Mouse (Mus musculus): ENCODE results near the gene Ndufb3. TPM values are rescaled to one million over a fixed set of nuclear protein-coding genes. Genes with fewer than 3 reads are reported as not detected.
"Not testable (repeated sequence)": the region's sequence is repeated elsewhere in the genome, so short reads cannot be mapped to it uniquely, and the experiment has no call there.

Gene Ndufb3
- polyA plus RNA-seq (2014; fragmentation: Nextera tagmentation; extraction: Ambion mirVana), result 174 and 250 TPM in 2 replicates

GRCm38 (mm10) chr1:58586171-58586997 lies at the start of gene Ndufb3, which contains the start of gene Fam126b:
Ndufb3 (plus strand) TSS chr1:58586384.
Fam126b (minus strand) TSS chr1:58586323.
- Histone ChIP-seq H3K27ac (ENCODE audit: low read depth, low read length) (peak within 1 kb of the TSS; percentile 53; the same call in 1 of the 2 replicates), H3K4me2 (replicated peaks; ENCODE audit: low read depth, low read length) (peak within 1 kb of the TSS; percentile 85), H3K9me3 (ENCODE audit: control insufficient read depth, low read length) (no peaks in the 10 kb centered on the region), H3K4me1 (ENCODE audit: control insufficient read depth, insufficient read depth, low read length) (peaks cover 6% of the 10 kb centered on the region; the same call in 1 of the 2 replicates), H3K4me3 (ENCODE audit: low read length) (peak within 1 kb of the TSS; percentile 86), H3K27me3 (ENCODE audit: control insufficient read depth, insufficient read depth, low read length) (no peaks in the 10 kb centered on the region), H3K36me3 (ENCODE audit: control insufficient read depth, insufficient read depth, low read length) (peaks cover 6% of the 10 kb centered on the region; the same call in 1 of the 2 replicates), H3K9ac (ENCODE audit: low read depth, low read length) (peak within 1 kb of the TSS; percentile 89)
- WGBS, result under 1% methylated on average over 40 of the region's 41 CpGs
- peak; percentile 98 for ATAC-seq (ENCODE audit: low FRiP score, low TSS enrichment)

DNA sequence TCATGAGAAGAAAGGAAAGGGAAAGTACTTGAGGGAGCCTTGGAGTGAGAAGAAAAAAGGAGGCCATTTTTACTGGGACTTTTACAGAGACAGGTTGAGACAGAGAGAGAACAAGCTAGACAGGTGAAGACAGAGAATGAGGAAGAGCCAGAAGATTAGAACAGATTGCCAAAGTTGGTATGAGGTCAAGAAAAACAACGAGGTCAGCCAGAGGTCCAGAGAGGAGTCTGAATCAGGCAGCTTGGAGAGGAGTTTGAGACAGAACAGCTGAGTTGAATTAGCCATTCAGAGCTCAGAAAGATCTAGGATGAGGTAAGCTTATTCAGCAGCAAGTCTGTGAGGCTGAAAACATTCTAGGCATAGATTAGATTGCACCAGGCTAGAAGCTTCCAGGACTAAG lies 44.8 kb upstream of the Ndufb3 start:
- 84% methylated on average over 1 of the region's 1 CpGs for WGBS
- no peak overlapping the region for H3K27ac ChIP-seq (ENCODE audit: low read depth, low read length)
- no peak overlapping the region for H3K4me2 ChIP-seq (replicated peaks; ENCODE audit: low read depth, low read length)
- ATAC-seq (ENCODE audit: low FRiP score, low TSS enrichment), result no peak
- H3K27me3 ChIP-seq (ENCODE audit: control insufficient read depth, insufficient read depth, low read length), result no peaks in the 10 kb centered on the region
- H3K4me3 ChIP-seq (ENCODE audit: low read length), result no peak overlapping the region
- H3K9ac ChIP-seq (ENCODE audit: low read depth, low read length), result no peak overlapping the region
- H3K9me3 ChIP-seq (ENCODE audit: control insufficient read depth, low read length), result no peaks in the 10 kb centered on the region
- peaks cover 44% of the 10 kb centered on the region for H3K36me3 ChIP-seq (ENCODE audit: control insufficient read depth, insufficient read depth, low read length)
- no peaks in the 10 kb centered on the region for H3K4me1 ChIP-seq (ENCODE audit: control insufficient read depth, insufficient read depth, low read length)

DNA sequence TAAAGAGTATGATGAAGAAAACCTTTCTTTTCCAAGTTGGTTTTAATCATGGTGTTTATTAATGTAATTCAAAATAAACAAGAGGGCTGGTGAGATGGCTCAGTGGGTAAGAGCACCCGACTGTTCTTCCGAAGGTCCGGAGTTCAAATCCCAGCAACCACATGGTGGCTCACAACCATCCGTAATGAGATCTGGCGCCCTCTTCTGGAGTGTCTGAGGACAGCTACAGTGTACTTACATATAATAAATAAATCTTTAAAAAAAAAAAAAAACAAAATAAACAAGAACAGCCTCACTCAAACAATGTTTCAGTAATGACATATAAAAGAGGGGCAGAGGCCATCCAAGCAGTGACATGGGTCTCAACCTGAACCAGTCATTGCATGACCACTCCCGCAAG lies 25.8 kb upstream of the Ndufb3 start:
- H3K4me2 ChIP-seq (replicated peaks; ENCODE audit: low read depth, low read length); H3K4me1 ChIP-seq (ENCODE audit: control insufficient read depth, insufficient read depth, low read length); ATAC-seq (ENCODE audit: low FRiP score, low TSS enrichment); H3K4me3 ChIP-seq (ENCODE audit: low read length); H3K9me3 ChIP-seq (ENCODE audit: control insufficient read depth, low read length); H3K27ac ChIP-seq (ENCODE audit: low read depth, low read length); H3K27me3 ChIP-seq (ENCODE audit: control insufficient read depth, insufficient read depth, low read length); H3K36me3 ChIP-seq (ENCODE audit: control insufficient read depth, insufficient read depth, low read length); H3K9ac ChIP-seq (ENCODE audit: low read depth, low read length): not testable (repeated sequence)
- WGBS, result 97% methylated on average over 6 of the region's 6 CpGs

GRCm38 (mm10) chr1:58562455-58562854 lies 23.7 kb upstream of the Ndufb3 start:
- no peak overlapping the region for H3K27ac ChIP-seq (ENCODE audit: low read depth, low read length)
- no peak overlapping the region for H3K9ac ChIP-seq (ENCODE audit: low read depth, low read length)
- H3K9me3 ChIP-seq (ENCODE audit: control insufficient read depth, low read length), result no peaks in the 10 kb centered on the region
- H3K27me3 ChIP-seq (ENCODE audit: control insufficient read depth, insufficient read depth, low read length), result no peaks in the 10 kb centered on the region
- ATAC-seq (ENCODE audit: low FRiP score, low TSS enrichment), result no peak
- 91% methylated on average over 1 of the region's 1 CpGs for WGBS
- H3K4me2 ChIP-seq (replicated peaks; ENCODE audit: low read depth, low read length), result no peak overlapping the region
- no peak overlapping the region for H3K4me3 ChIP-seq (ENCODE audit: low read length)
- H3K4me1 ChIP-seq (ENCODE audit: control insufficient read depth, insufficient read depth, low read length), result no peaks in the 10 kb centered on the region
- H3K36me3 ChIP-seq (ENCODE audit: control insufficient read depth, insufficient read depth, low read length), result peaks cover 2% of the 10 kb centered on the region; the same call in 1 of the 2 replicates

DNA sequence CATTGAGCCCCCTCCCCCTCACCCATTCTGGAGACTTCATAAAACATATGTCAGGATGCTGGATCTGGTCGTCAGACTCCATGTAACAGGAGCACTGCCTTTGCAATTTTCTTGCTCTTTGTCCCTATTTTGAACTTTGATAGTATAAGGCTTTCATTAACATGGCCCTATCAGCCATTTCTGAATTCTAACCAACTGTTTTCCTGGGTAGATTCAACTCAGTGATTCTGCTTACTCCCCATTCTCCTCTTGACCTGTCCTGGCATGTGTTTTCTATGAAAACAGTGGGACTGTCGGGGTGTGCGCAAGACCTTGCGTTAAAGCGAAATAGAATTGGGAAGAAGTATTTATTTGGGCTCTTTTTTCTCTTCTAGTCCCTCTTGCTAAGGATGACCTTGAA lies 21.2 kb upstream of the Ndufb3 start:
- no peak overlapping the region for H3K4me2 ChIP-seq (replicated peaks; ENCODE audit: low read depth, low read length)
- no peaks in the 10 kb centered on the region for H3K27me3 ChIP-seq (ENCODE audit: control insufficient read depth, insufficient read depth, low read length)
- H3K9me3 ChIP-seq (ENCODE audit: control insufficient read depth, low read length), result no peaks in the 10 kb centered on the region
- H3K4me1 ChIP-seq (ENCODE audit: control insufficient read depth, insufficient read depth, low read length), result no peaks in the 10 kb centered on the region
- H3K9ac ChIP-seq (ENCODE audit: low read depth, low read length), result no peak overlapping the region
- no peak for ATAC-seq (ENCODE audit: low FRiP score, low TSS enrichment)
- 44% methylated on average over 5 of the region's 5 CpGs for WGBS
- no peak overlapping the region for H3K27ac ChIP-seq (ENCODE audit: low read depth, low read length)
- 0 out of 2 replicates have a peak, but pooled peaks cover 2% of the 10 kb centered on the region for H3K36me3 ChIP-seq (ENCODE audit: control insufficient read depth, insufficient read depth, low read length)
- no peak overlapping the region for H3K4me3 ChIP-seq (ENCODE audit: low read length)

- no peaks in the 10 kb centered on the region for H3K9me3 ChIP-seq (ENCODE audit: control insufficient read depth, low read length)
- H3K9ac ChIP-seq (ENCODE audit: low read depth, low read length), result no peak overlapping the region
- no peak overlapping the region for H3K4me2 ChIP-seq (replicated peaks; ENCODE audit: low read depth, low read length)
- ATAC-seq (ENCODE audit: low FRiP score, low TSS enrichment), result no peak
- no peaks in the 10 kb centered on the region for H3K27me3 ChIP-seq (ENCODE audit: control insufficient read depth, insufficient read depth, low read length)
- no peaks in the 10 kb centered on the region for H3K36me3 ChIP-seq (ENCODE audit: control insufficient read depth, insufficient read depth, low read length)
- no peaks in the 10 kb centered on the region for H3K4me1 ChIP-seq (ENCODE audit: control insufficient read depth, insufficient read depth, low read length)
- H3K27ac ChIP-seq (ENCODE audit: low read depth, low read length), result no peak overlapping the region
- H3K4me3 ChIP-seq (ENCODE audit: low read length), result no peak overlapping the region
Measured at GRCm38 (mm10) chr1:58566621-58567020, 19.6 kb upstream of the Ndufb3 start.

DNA sequence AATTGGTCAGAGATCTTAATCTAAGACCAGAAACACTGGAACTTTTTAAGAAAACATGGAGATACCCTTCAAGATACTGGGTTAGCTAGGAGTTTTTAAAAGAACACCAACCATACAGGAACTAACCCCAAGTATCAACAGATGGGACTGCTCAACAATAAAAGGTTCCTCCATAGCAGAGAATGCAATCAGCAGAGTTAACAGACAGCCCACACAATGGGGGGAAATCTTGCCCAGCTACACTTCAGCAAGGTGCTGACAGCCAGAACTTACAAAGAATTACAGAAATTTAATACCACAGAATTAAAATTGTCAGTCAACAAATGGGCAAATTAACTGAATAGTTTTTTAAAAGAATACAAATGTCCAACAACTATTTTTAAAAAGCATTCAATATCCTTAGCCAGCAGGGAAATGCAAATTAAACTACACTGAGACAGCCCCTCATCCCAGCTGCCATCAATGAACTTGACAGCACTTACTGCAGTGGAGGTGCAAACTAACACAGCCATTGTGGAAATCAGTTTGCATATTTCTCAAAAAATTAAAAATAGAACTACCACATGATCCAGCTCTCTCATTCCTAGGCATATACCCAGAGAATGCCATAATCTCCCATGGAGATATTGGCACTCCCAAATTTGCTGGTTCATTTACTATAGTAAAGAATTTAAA lies 17.6 kb upstream of the Ndufb3 start:
- no peak for ATAC-seq (ENCODE audit: low FRiP score, low TSS enrichment)
- H3K27ac ChIP-seq (ENCODE audit: low read depth, low read length), result no peak overlapping the region
- H3K4me3 ChIP-seq (ENCODE audit: low read length), result no peak overlapping the region
- H3K4me2 ChIP-seq (replicated peaks; ENCODE audit: low read depth, low read length), result no peak overlapping the region
- no peak overlapping the region for H3K9ac ChIP-seq (ENCODE audit: low read depth, low read length)
- no peaks in the 10 kb centered on the region for H3K27me3 ChIP-seq (ENCODE audit: control insufficient read depth, insufficient read depth, low read length)
- H3K36me3 ChIP-seq (ENCODE audit: control insufficient read depth, insufficient read depth, low read length), result no peaks in the 10 kb centered on the region
- H3K9me3 ChIP-seq (ENCODE audit: control insufficient read depth, low read length), result no peaks in the 10 kb centered on the region
- no peaks in the 10 kb centered on the region for H3K4me1 ChIP-seq (ENCODE audit: control insufficient read depth, insufficient read depth, low read length)

DNA sequence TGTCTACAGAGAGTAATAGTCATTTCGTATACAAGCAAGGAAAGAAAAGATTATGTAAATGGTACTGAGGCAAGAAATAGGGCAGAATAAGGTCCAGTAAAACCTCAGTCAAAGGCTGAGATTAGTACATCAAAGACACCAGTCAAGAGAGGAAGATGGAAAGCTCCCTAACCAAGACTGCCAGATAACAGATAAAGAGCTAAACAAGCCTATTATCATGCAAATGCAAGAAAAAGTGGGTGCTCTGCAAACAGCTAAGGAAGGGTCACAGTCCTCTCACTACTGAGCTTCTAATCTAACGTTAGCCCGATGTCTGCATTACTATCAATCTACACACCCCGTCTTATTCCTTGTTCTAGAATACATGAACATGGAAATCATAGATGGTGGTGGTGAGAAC lies 15.7 kb upstream of the Ndufb3 start:
- no peak overlapping the region for H3K9ac ChIP-seq (ENCODE audit: low read depth, low read length)
- H3K36me3 ChIP-seq (ENCODE audit: control insufficient read depth, insufficient read depth, low read length), result no peaks in the 10 kb centered on the region
- ATAC-seq (ENCODE audit: low FRiP score, low TSS enrichment), result no peak

GRCm38 (mm10) chr1:58579179-58579578 lies 7.0 kb upstream of the Ndufb3 start:
- no peak overlapping the region for H3K4me2 ChIP-seq (replicated peaks; ENCODE audit: low read depth, low read length)
- 93% methylated on average over 2 of the region's 2 CpGs for WGBS
- no peak for ATAC-seq (ENCODE audit: low FRiP score, low TSS enrichment)
- H3K27ac ChIP-seq (ENCODE audit: low read depth, low read length), result no peak overlapping the region
- H3K27me3 ChIP-seq (ENCODE audit: control insufficient read depth, insufficient read depth, low read length), result no peaks in the 10 kb centered on the region
- no peaks in the 10 kb centered on the region for H3K36me3 ChIP-seq (ENCODE audit: control insufficient read depth, insufficient read depth, low read length)
- no peak overlapping the region for H3K9ac ChIP-seq (ENCODE audit: low read depth, low read length)
- H3K4me1 ChIP-seq (ENCODE audit: control insufficient read depth, insufficient read depth, low read length), result no peaks in the 10 kb centered on the region
- H3K4me3 ChIP-seq (ENCODE audit: low read length), result no peak overlapping the region
- H3K9me3 ChIP-seq (ENCODE audit: control insufficient read depth, low read length), result no peaks in the 10 kb centered on the region

More for the DNA sequence above, 15.7 kb upstream of the Ndufb3 start:
- Histone ChIP-seq H3K4me3 (ENCODE audit: low read length) (no peak overlapping the region), H3K4me1 (ENCODE audit: control insufficient read depth, insufficient read depth, low read length) (no peaks in the 10 kb centered on the region), H3K4me2 (replicated peaks; ENCODE audit: low read depth, low read length) (no peak overlapping the region), H3K9me3 (ENCODE audit: control insufficient read depth, low read length) (no peaks in the 10 kb centered on the region), H3K27ac (ENCODE audit: low read depth, low read length) (no peak overlapping the region), H3K27me3 (ENCODE audit: control insufficient read depth, insufficient read depth, low read length) (no peaks in the 10 kb centered on the region)
- WGBS, result 52% methylated on average over 4 of the region's 4 CpGs

Data from kidney, embryonic 14.5 days (tissue).